Mouse (Mus musculus): ENCODE measurements around the gene Etv2. TPM values are rescaled to one million over a fixed set of nuclear protein-coding genes. Genes with fewer than 3 reads are reported as not detected.

Etv2 gene
- polyA plus RNA-seq, 1 experiment from 2014 or later = 1.4 TPM

DNA sequence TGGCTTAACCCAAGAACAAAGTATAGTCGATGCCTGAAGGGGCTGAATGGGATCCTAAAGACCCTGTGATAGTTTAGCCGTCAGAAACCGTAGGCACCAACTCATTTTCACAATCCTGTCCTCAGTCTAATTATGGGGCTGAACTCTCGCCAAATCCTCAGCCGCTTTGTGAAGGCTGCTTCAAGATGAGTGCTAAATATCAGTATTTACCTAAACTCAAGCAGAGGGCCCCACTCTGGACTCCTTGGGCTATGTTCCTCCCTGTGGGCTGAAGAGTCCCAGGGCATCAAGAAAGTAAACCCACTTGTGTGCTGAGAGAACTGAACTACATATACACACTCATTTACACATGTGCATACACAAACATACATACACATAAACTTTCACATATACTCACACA, 38.8 kb downstream of the Etv2 start:
- Histone ChIP-seq H3K4me3 (no peak overlapping the region), H3K4me1 (replicated peaks) (peaks cover 9% of the 10 kb centered on the region; the same call in 1 of the 2 replicates), H3K27ac (ENCODE audit: poor library complexity, severe bottlenecking) (no peak overlapping the region), H3K4me2 (no peak overlapping the region), H3K27me3 (replicated peaks) (0 out of 2 replicates have a peak, but pooled peaks cover 13% of the 10 kb centered on the region), H3K9ac (no peak overlapping the region), H3K36me3 (no peaks in the 10 kb centered on the region), H3K9me3 (replicated peaks) (no peaks in the 10 kb centered on the region)
- ATAC-seq (ENCODE audit: insufficient number of reproducible peaks, low FRiP score) = no peak
- 69% methylated on average over 5 of the region's 5 CpGs for WGBS

DNA sequence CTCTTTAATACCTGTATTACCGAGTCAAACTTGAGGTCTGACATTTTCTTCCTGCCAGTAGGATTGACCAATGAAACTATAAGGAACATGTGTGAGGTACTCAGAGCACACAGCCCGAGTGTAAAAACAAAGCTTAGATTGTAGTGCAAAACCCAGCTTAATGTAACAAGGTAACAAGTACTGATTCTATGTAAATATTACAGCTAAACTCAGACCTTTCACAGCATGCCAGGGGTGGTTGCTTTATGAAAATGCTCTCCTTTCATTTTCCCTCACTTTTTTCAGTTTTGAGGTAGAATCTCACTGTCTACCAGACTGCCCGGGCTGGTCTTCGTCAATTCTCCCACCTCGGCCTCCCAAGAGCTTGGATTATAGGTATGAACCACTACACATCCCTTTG, 39.6 kb downstream of the Etv2 start:
- H3K9ac ChIP-seq = no peak overlapping the region
- no peaks in the 10 kb centered on the region for H3K9me3 ChIP-seq (replicated peaks)
- H3K4me1 ChIP-seq (replicated peaks) = peaks cover 9% of the 10 kb centered on the region; the same call in 1 of the 2 replicates
- no peaks in the 10 kb centered on the region for H3K36me3 ChIP-seq
- no peak for ATAC-seq (ENCODE audit: insufficient number of reproducible peaks, low FRiP score)
- 0 out of 2 replicates have a peak, but pooled peaks cover 13% of the 10 kb centered on the region for H3K27me3 ChIP-seq (replicated peaks)
- no peak overlapping the region for H3K27ac ChIP-seq (ENCODE audit: poor library complexity, severe bottlenecking)
- no peak overlapping the region for H3K4me2 ChIP-seq
- 73% methylated on average over 5 of the region's 5 CpGs for WGBS
- no peak overlapping the region for H3K4me3 ChIP-seq

DNA sequence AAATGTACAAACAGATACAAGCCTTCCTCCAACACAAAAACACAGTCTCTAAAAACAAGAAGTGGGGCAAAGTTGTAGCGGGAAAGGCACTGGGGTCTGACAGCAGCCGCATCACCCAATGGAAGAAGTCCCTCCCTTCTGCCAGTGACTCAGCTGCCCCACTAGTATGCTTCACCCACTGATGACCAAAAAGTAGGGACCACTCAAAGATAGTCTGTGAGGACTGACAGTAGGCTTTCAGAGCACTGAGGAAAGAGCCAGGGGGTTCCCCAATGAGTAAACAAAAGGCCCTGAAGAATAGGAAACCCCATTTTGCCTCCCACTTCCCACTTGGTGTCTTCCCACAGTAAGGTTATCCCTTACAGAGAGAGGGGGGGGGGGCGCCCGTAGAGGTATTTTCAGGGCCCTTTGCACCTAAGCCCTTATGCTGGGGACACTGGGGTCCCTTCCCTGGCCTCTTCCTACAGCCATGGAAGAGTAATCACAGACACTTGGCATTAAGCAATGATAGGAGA, 41.1 kb downstream of the Etv2 start:
- no peak overlapping the region for H3K4me3 ChIP-seq
- H3K9ac ChIP-seq = no peak overlapping the region
- no peak for ATAC-seq (ENCODE audit: insufficient number of reproducible peaks, low FRiP score)
- peaks cover 7% of the 10 kb centered on the region for H3K4me1 ChIP-seq (replicated peaks)
- H3K36me3 ChIP-seq = no peaks in the 10 kb centered on the region
- WGBS = 59% methylated on average over 4 of the region's 4 CpGs
- H3K27me3 ChIP-seq (replicated peaks) = 0 out of 2 replicates have a peak, but pooled peaks cover 17% of the 10 kb centered on the region
- no peak overlapping the region for H3K4me2 ChIP-seq
- H3K9me3 ChIP-seq (replicated peaks) = no peaks in the 10 kb centered on the region
- H3K27ac ChIP-seq (ENCODE audit: poor library complexity, severe bottlenecking) = no peak overlapping the region

DNA sequence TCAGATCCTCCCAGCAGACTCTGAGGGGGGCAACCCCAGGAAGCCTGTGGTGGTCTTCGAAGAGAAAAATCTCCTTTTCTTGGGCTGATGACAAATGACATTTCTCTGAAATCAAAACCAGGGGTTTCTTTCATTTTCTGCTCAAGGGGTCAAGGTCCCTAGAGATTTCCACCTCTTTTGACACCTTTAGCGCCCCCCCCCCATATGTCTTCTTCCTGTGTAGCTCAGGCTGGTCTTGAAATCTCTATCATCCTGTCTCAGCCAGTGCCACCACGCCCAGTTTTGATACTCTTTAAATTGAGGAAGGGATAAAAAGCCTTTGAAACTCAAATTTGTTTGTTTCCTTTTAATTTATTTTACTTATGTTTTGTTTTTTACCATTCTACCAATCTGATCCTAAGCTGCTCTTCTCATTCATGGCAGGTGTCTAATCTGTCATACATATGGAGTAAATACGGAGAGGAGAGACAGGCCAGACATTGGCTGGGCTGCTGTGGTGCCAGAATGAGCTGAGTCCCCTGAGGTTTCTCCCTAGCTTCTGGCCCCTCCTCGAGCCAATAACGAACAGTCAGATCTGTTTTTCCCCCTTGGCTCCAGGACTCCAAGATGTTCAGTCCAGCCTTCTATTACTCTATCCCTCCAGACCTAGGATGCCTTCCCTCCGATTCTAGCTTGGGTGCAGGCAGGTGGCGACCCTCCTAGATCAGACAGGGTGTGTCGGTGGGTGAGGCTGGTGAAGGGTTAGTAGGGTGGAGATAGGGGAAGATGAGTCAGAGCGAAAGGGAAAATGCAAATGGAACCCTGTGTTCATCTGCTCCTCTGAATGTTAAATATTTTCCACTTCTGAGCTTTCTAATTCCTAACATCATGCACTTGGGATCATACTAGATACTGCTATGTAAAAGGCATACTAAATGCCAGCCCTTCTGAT, 41.8 kb downstream of the Etv2 start:
- Histone ChIP-seq H3K27ac (ENCODE audit: poor library complexity, severe bottlenecking) (no peak overlapping the region), H3K36me3 (no peaks in the 10 kb centered on the region), H3K9me3 (replicated peaks) (no peaks in the 10 kb centered on the region), H3K9ac (no peak overlapping the region), H3K27me3 (replicated peaks) (0 out of 2 replicates have a peak, but pooled peaks cover 17% of the 10 kb centered on the region), H3K4me3 (no peak overlapping the region), H3K4me2 (no peak overlapping the region), H3K4me1 (replicated peaks) (peaks cover 5% of the 10 kb centered on the region; the same call in 1 of the 2 replicates)
- WGBS = 58% methylated on average over 10 of the region's 10 CpGs
- no peak for ATAC-seq (ENCODE audit: insufficient number of reproducible peaks, low FRiP score)

DNA sequence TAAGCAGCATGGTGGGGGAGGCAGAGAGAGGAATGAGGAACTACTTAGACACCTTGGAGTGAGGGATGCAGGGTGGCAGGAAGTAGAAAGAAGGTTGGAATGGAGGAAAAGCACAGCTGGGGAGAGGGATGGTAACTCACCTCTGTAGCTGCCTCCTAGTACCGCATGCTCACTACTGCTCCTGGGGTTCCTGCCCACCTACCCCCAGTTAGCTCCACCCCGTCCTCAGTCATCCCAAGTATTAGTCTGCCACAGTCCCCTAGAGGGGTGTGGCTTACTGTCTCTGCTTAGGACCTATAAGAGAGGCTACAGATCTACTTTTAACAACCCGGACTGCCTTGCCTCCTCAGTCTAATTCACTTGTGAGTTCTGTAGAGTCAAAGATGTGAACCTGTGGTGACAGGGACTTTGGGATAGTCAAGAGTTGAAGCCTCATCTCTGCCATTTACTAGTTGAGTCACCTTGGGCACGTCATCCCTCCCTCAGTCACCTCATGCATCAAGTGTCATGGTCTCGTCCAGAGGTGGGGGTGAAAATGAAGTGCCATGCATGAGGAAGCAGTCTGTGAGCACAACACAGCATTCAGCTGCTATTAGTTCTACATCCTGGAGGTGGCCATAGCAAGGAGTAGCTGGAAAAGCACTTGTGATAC, 42.8 kb downstream of the Etv2 start:
- Histone ChIP-seq H3K36me3 (no peaks in the 10 kb centered on the region), H3K4me3 (no peak overlapping the region), H3K4me1 (replicated peaks) (peaks cover 5% of the 10 kb centered on the region; the same call in 1 of the 2 replicates), H3K27ac (ENCODE audit: poor library complexity, severe bottlenecking) (no peak overlapping the region), H3K9ac (no peak overlapping the region), H3K27me3 (replicated peaks) (0 out of 2 replicates have a peak, but pooled peaks cover 17% of the 10 kb centered on the region), H3K4me2 (no peak overlapping the region), H3K9me3 (replicated peaks) (no peaks in the 10 kb centered on the region)
- ATAC-seq (ENCODE audit: insufficient number of reproducible peaks, low FRiP score) = no peak
- WGBS = 37% methylated on average over 5 of the region's 5 CpGs

GRCm38 (mm10) chr7:30591605-30591951, 44.1 kb downstream of the Etv2 start:
- H3K9ac ChIP-seq = no peak overlapping the region
- 0 out of 2 replicates have a peak, but pooled peaks cover 17% of the 10 kb centered on the region for H3K27me3 ChIP-seq (replicated peaks)
- whole genome bisulfite sequencing = 39% methylated on average over 4 of the region's 4 CpGs
- no peak overlapping the region for H3K4me2 ChIP-seq
- no peak overlapping the region for H3K27ac ChIP-seq (ENCODE audit: poor library complexity, severe bottlenecking)
- H3K9me3 ChIP-seq (replicated peaks) = no peaks in the 10 kb centered on the region
- no peak for ATAC-seq (ENCODE audit: insufficient number of reproducible peaks, low FRiP score)
- peaks cover 15% of the 10 kb centered on the region for H3K4me1 ChIP-seq (replicated peaks)
- peaks cover 5% of the 10 kb centered on the region for H3K36me3 ChIP-seq
- H3K4me3 ChIP-seq = no peak overlapping the region

GRCm38 (mm10) chr7:30590927-30591604, 44.6 kb downstream of the Etv2 start:
- Histone ChIP-seq H3K9ac (no peak overlapping the region), H3K4me3 (no peak overlapping the region), H3K27ac (ENCODE audit: poor library complexity, severe bottlenecking) (no peak overlapping the region), H3K36me3 (peaks cover 11% of the 10 kb centered on the region), H3K27me3 (replicated peaks) (0 out of 2 replicates have a peak, but pooled peaks cover 17% of the 10 kb centered on the region), H3K9me3 (replicated peaks) (no peaks in the 10 kb centered on the region), H3K4me1 (replicated peaks) (peaks cover 16% of the 10 kb centered on the region), H3K4me2 (no peak overlapping the region)
- ATAC-seq (ENCODE audit: insufficient number of reproducible peaks, low FRiP score) = no peak
- 78% methylated on average over 9 of the region's 9 CpGs for WGBS

DNA sequence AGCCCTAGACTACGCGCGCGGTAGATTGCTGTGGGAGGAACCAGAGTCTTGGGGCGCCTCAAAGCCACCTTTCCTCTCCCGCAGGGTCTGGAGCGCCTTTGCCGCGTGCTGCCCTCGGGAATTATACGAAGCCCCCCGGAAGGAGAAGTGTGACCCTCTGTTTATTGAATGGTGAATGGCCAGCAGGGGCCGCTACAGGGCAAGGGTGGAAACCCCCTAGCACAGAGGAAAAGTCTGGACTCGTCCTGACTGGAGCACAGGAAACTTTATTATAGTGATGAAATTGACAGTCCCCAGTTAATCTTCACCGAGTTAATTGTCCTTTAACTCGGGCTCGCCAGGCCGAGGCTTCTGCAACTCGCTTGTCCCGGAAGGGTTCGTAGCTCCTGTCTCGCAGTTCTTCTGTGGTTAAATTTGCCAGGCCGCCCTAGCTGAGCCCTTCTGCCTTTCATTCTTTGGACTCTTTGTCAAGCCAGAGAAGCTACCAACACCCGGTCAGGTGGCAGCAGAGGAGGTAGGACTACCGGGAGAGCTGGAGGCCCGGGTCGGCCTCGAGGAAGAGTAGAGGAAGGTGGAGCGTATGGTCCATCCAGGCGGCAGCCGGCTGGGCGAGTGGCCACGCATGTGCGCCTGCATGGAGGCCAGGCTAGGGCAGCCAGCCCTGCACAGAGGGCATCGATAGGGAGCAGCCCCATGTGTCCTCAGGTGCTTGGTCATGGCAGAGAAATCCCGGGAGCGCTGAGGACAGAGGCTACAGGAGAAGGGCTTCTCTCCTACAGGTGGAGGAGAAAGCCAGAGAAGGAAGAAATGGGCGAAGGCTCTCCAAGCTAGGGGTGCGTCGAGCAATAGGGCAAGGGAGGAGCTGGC, 46.0 kb downstream of the Etv2 start:
- H3K27me3 ChIP-seq (replicated peaks) = 0 out of 2 replicates have a peak, but pooled peaks cover 11% of the 10 kb centered on the region
- 29% methylated on average over 40 of the region's 40 CpGs for WGBS
- peak overlapping the region; percentile 89 for H3K27ac ChIP-seq (ENCODE audit: poor library complexity, severe bottlenecking)
- H3K9me3 ChIP-seq (replicated peaks) = no peaks in the 10 kb centered on the region
- H3K4me2 ChIP-seq = peak overlapping the region; percentile 93
- peak; percentile 63 for ATAC-seq (ENCODE audit: insufficient number of reproducible peaks, low FRiP score)
- peak overlapping the region; percentile 82 for H3K4me3 ChIP-seq
- H3K4me1 ChIP-seq (replicated peaks) = peaks cover 16% of the 10 kb centered on the region
- peaks cover 25% of the 10 kb centered on the region for H3K36me3 ChIP-seq
- peak overlapping the region; percentile 92 for H3K9ac ChIP-seq

- WGBS = under 1% methylated on average over 54 of the region's 68 CpGs
- Histone ChIP-seq H3K9me3 (replicated peaks) (no peaks in the 10 kb centered on the region), H3K4me1 (replicated peaks) (peaks cover 16% of the 10 kb centered on the region), H3K4me2 (peak within 1 kb of the TSS; percentile 93), H3K27ac (ENCODE audit: poor library complexity, severe bottlenecking) (peak within 1 kb of the TSS; percentile 89), H3K36me3 (peaks cover 33% of the 10 kb centered on the region), H3K9ac (peak within 1 kb of the TSS; percentile 92), H3K27me3 (replicated peaks) (0 out of 2 replicates have a peak, but pooled peaks cover 4% of the 10 kb centered on the region), H3K4me3 (peak within 1 kb of the TSS; percentile 82)
- ATAC-seq (ENCODE audit: insufficient number of reproducible peaks, low FRiP score) = peak; percentile 96
Measured at GRCm38 (mm10) chr7:30588676-30589434, 46.8 kb downstream of the Etv2 start, which contains the start of gene Kmt2b. Kmt2b (minus strand) TSS chr7:30588726.
